Mouse (Mus musculus) liver, embryonic 13.5 days (tissue): ENCODE measurements around the gene Ntm. TPM values are rescaled to one million over a fixed set of nuclear protein-coding genes. Genes with fewer than 3 reads are reported as not detected.

Source experiments
- ATAC-seq: fragments of 200-750 bp; cut with Nextera tagmentation; 2 replicates; pipeline ENCODE4 v1.8.0; 2017; ENCODE audit warnings: low read depth, mild to moderate bottlenecking, moderate number of reproducible peaks, moderate library complexity
- DNase-seq: peaks from one replicate; pipeline ENCODE4 v3.0.0; 2022
- H3K27ac ChIP-seq: fragments of 300-500 bp; sonication (generic); 2 replicates; pipeline ENCODE4 v1.5.1; 2015; ENCODE audit warnings: moderate library complexity, mild to moderate bottlenecking, inconsistent platforms
- H3K27me3 ChIP-seq: fragments of 300-500 bp; sonication (generic); 2 replicates; pipeline ENCODE4 v1.6.1; 2015; ENCODE audit warnings: mild to moderate bottlenecking, inconsistent platforms
- H3K36me3 ChIP-seq: fragments of 300-500 bp; sonication (generic); 2 replicates; pipeline ENCODE4 v1.6.1; 2015; ENCODE audit warnings: mild to moderate bottlenecking, inconsistent platforms
- H3K4me1 ChIP-seq: fragments of 300-500 bp; sonication (generic); replicated peaks from 2 replicates; pipeline ENCODE4 v1.6.1; 2015; ENCODE audit warnings: inconsistent platforms
- H3K4me2 ChIP-seq: fragments of 300-500 bp; sonication (generic); 2 replicates; pipeline ENCODE4 v1.6.1; 2015; ENCODE audit warnings: inconsistent platforms, mild to moderate bottlenecking, moderate library complexity
- H3K4me3 ChIP-seq: fragments of 300-500 bp; sonication (generic); replicated peaks from 2 replicates; pipeline ENCODE4 v1.5.1; 2015; ENCODE audit warnings: mild to moderate bottlenecking, inconsistent platforms
- H3K9ac ChIP-seq: fragments of 300-500 bp; sonication (generic); 2 replicates; pipeline ENCODE4 v1.6.1; 2015; ENCODE audit warnings: mild to moderate bottlenecking, inconsistent platforms
- H3K9me3 ChIP-seq: fragments of 300-500 bp; sonication (generic); replicated peaks from 2 replicates; pipeline ENCODE4 v1.6.1; 2016; ENCODE audit warnings: inconsistent platforms
- WGBS: fragments of 180-500 bp; shearing (Covaris S2); methylation state at CpG from one replicate; pipeline ENCODE4 v1.1.7; 2015; ENCODE audit not compliant: insufficient replicate concordance; 5-methylcytosine and 5-hydroxymethylcytosine counted together
- polyA plus RNA-seq: library from polyadenylated mRNA; unstranded; fragments of >200 nt; fragmentation: Nextera tagmentation; extraction: Ambion mirVana; gene quantifications from 2 replicates; pipeline ENCODE4 v1.2.1, GENCODE M21; 2015

Gene Ntm
- polyA plus RNA-seq, 1 experiment from 2014 or later: 1.2 TPM

DNA sequence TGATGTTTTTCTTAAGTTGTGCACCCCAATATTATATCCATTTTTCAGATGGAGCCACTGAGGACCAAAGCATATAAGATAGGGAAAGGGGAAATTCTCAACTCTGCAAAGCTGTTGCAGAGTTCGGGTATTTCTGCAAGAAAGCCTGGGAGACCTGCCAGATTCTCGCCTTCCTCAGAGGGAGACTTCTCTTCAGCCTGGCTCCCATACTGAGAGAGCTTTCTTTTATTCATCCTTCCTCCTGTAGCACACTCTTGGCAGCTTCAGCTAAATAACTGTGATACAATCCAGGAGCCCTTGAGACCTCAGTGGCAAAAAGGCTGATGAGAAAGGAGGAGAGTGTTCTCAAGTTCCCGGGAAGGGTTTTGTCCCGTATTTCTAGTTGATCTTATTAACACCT is 365.3 kb downstream of the Ntm start:
- no peak for ATAC-seq
- Histone ChIP-seq H3K27ac (no peak overlapping the region), H3K4me3 (no peak overlapping the region), H3K4me1 (no peaks in the 10 kb centered on the region), H3K36me3 (no peaks in the 10 kb centered on the region), H3K9me3 (no peaks in the 10 kb centered on the region), H3K9ac (no peak overlapping the region), H3K4me2 (no peak overlapping the region), H3K27me3 (no peaks in the 10 kb centered on the region)
- 38% methylated on average over 4 of the region's 4 CpGs for WGBS
- DNase-seq: no peak

GRCm38 (mm10) chr9:29595321-29595720 is 367.6 kb downstream of the Ntm start:
- DNase-seq: no peak
- H3K27me3 ChIP-seq: no peaks in the 10 kb centered on the region
- no peak overlapping the region for H3K4me3 ChIP-seq
- H3K4me2 ChIP-seq: no peak overlapping the region
- no peak overlapping the region for H3K9ac ChIP-seq
- H3K4me1 ChIP-seq: no peaks in the 10 kb centered on the region
- no peaks in the 10 kb centered on the region for H3K9me3 ChIP-seq
- H3K27ac ChIP-seq: no peak overlapping the region
- WGBS: 66% methylated on average over 9 of the region's 9 CpGs
- no peak for ATAC-seq
- H3K36me3 ChIP-seq: no peaks in the 10 kb centered on the region

DNA sequence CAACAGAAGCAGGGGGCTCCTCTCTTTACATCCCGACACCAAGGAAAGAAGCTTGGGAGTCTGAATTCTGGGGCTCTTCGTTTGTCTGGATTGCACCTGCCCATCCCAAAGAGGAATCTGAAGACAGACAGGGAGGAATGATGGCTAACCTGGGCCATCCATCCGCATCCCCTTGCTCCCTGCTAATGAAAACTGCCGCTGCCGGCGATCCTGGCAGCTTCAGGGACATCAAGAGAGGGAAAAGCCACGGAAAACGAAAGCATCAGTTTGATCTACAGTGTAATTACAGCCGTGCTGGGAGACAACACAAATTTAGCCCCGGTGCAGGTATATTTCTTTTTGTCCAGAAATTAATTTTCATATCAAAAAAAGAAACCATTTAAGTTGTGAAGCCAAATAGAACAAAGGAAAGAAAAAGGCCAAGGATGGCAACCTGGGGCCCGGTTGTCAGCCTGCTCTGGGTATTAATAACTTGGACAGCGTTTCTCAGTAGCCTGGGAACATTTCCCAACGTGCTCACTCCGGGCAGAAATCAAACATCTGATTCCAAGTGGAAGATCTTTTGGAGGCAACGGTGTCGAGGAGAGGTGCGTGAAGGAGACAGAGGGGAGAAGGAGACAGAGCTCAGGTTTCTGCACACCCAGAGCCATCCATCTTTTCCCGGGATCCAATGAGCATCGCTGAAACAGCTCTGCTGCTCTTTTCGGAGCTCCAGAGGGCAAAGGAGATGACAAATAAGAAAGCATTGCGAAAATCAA is 368.2 kb downstream of the Ntm start:
- ATAC-seq (no peak), DNase-seq (no peak)
- H3K4me2 ChIP-seq: no peak overlapping the region
- H3K9me3 ChIP-seq: no peaks in the 10 kb centered on the region
- no peak overlapping the region for H3K27ac ChIP-seq
- no peaks in the 10 kb centered on the region for H3K4me1 ChIP-seq
- H3K36me3 ChIP-seq: no peaks in the 10 kb centered on the region
- WGBS: 70% methylated on average over 21 of the region's 21 CpGs
- H3K9ac ChIP-seq: no peak overlapping the region
- H3K4me3 ChIP-seq: no peak overlapping the region
- no peaks in the 10 kb centered on the region for H3K27me3 ChIP-seq

DNA sequence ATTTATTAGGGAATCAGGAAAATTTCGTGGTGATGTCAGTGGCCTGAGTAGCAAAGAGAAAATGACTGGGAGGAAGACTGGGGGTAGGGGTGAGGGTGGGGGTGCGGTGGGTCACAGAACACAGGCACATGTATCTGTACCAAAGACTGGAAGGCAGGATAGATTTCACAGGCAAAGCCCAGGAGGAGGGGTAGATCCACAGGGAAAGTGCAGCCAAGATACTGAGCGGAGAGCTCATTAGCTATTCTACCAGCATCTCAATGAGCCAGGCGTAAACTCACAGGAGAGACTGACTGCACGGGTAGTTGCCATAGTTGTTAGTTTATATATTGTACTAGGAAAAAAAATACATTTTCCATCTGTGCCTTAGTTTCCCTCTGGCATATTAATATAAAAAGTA is 375.6 kb downstream of the Ntm start:
- H3K4me3 ChIP-seq: no peak overlapping the region
- H3K27ac ChIP-seq: no peak overlapping the region
- 62% methylated on average over 5 of the region's 5 CpGs for WGBS
- H3K4me2 ChIP-seq: no peak overlapping the region
- no peaks in the 10 kb centered on the region for H3K4me1 ChIP-seq
- DNase-seq (no peak), ATAC-seq (no peak)
- no peaks in the 10 kb centered on the region for H3K36me3 ChIP-seq
- H3K27me3 ChIP-seq: no peaks in the 10 kb centered on the region
- no peak overlapping the region for H3K9ac ChIP-seq
- no peaks in the 10 kb centered on the region for H3K9me3 ChIP-seq

GRCm38 (mm10) chr9:29586381-29586770 is 376.6 kb downstream of the Ntm start:
- H3K4me1 ChIP-seq: no peaks in the 10 kb centered on the region
- H3K9ac ChIP-seq: no peak overlapping the region
- no peak overlapping the region for H3K4me2 ChIP-seq
- no peaks in the 10 kb centered on the region for H3K9me3 ChIP-seq
- 66% methylated on average over 10 of the region's 10 CpGs for WGBS
- ATAC-seq: no peak
- H3K27ac ChIP-seq: no peak overlapping the region
- H3K36me3 ChIP-seq: no peaks in the 10 kb centered on the region
- H3K27me3 ChIP-seq: no peaks in the 10 kb centered on the region
- DNase-seq: no peak
- H3K4me3 ChIP-seq: no peak overlapping the region

DNA sequence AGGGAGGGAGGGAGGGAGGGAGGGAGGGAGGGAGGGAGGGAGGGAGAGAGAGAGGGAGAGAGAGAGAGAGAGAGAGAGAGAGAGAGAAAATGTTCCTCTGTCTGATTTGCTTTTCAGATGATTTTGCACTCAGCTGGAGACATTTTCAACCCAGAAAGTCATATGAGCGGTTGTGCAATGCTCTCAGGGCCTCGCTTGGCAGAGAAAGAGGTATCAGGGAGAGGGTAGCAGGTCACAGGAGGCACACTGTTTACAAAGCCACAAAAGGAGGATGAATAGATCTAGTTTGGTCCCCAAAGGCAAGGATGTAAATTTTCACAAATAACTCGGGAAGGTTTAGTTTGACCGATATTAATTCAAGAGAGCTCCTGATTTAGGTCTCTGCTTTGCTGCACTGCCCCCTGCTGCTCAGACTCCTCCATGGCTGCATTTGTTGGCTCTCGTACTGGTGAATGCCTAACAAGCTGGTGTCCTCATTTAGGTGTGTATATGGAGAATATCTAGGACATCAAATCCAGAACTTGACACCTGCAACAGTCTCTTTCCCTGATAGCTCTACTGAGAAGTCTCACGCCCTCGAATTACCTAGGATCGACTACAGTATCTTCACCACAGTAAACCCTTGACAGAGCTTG is 377.1 kb downstream of the Ntm start:
- Histone ChIP-seq H3K9ac (no peak overlapping the region), H3K4me2 (no peak overlapping the region), H3K27ac (no peak overlapping the region), H3K36me3 (no peaks in the 10 kb centered on the region), H3K9me3 (no peaks in the 10 kb centered on the region), H3K27me3 (no peaks in the 10 kb centered on the region), H3K4me1 (no peaks in the 10 kb centered on the region), H3K4me3 (no peak overlapping the region)
- DNase-seq (no peak), ATAC-seq (no peak)
- 47% methylated on average over 8 of the region's 8 CpGs for WGBS

DNA sequence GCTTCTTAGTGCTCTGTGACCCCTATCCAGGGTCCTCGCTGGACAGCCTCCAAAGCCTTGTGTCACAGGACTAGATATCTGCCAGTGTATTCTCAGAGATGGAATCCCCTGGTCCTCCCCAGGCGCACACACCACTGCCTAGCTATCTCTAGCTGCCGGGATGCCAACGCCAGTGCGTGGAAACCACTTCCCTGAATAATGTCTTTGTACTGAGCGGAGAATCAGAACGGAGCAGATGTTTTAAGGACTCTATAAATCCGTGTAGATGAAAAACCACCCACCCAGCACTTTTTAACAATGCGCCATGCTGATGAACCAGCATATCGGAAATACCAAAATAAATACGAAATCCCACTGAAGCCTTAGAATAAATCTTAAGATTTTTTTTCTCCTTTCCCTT is 384.7 kb downstream of the Ntm start:
- no peaks in the 10 kb centered on the region for H3K9me3 ChIP-seq
- H3K4me1 ChIP-seq: no peaks in the 10 kb centered on the region
- H3K27ac ChIP-seq: no peak overlapping the region
- DNase-seq: no peak
- no peaks in the 10 kb centered on the region for H3K36me3 ChIP-seq
- no peak overlapping the region for H3K4me3 ChIP-seq
- no peak for ATAC-seq
- no peak overlapping the region for H3K9ac ChIP-seq
- H3K4me2 ChIP-seq: no peak overlapping the region
- WGBS: 64% methylated on average over 11 of the region's 11 CpGs
- no peaks in the 10 kb centered on the region for H3K27me3 ChIP-seq

- ATAC-seq: no peak
- Histone ChIP-seq H3K9ac (no peak overlapping the region), H3K4me1 (no peaks in the 10 kb centered on the region), H3K4me3 (no peak overlapping the region), H3K9me3 (no peaks in the 10 kb centered on the region), H3K27ac (no peak overlapping the region), H3K27me3 (no peaks in the 10 kb centered on the region), H3K36me3 (no peaks in the 10 kb centered on the region), H3K4me2 (no peak overlapping the region)
- DNase-seq: no peak
- WGBS: 56% methylated on average over 4 of the region's 4 CpGs
These were observed 386.8 kb downstream of the Ntm start for GRCm38 (mm10) chr9:29576051-29576533.

- Histone ChIP-seq H3K9ac (no peak overlapping the region), H3K4me2 (no peak overlapping the region), H3K27ac (no peak overlapping the region), H3K4me3 (no peak overlapping the region), H3K36me3 (no peaks in the 10 kb centered on the region), H3K27me3 (no peaks in the 10 kb centered on the region), H3K4me1 (no peaks in the 10 kb centered on the region), H3K9me3 (no peaks in the 10 kb centered on the region)
- no peak for DNase-seq
- WGBS: 51% methylated on average over 5 of the region's 5 CpGs
- ATAC-seq: no peak
These were observed 388.4 kb downstream of the Ntm start for GRCm38 (mm10) chr9:29574548-29574947.

DNA sequence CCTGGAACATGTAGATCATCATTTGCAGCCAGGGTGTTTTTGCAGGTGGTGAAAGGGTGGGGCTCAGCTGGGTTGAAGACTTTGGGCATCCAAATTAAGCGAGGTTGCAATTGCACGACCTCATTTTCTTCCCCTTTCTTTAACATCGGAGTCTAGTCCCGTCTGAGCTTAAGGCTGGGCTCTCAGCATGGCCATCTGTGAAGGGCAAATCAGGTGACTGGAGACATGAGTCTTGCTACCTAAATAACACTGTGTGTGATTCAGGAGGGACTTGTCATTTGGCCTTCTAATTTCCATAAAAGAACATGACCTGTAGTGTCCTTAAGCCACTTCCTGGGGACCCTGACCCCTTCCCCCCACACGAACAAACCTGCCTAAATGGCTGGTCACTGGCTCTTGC is 394.4 kb downstream of the Ntm start:
- no peak overlapping the region for H3K9ac ChIP-seq
- no peak overlapping the region for H3K27ac ChIP-seq
- H3K4me2 ChIP-seq: no peak overlapping the region
- H3K4me3 ChIP-seq: no peak overlapping the region
- H3K36me3 ChIP-seq: no peaks in the 10 kb centered on the region
- no peaks in the 10 kb centered on the region for H3K9me3 ChIP-seq
- no peak for DNase-seq
- no peak for ATAC-seq
- H3K4me1 ChIP-seq: no peaks in the 10 kb centered on the region
- WGBS: 44% methylated on average over 5 of the region's 5 CpGs
- H3K27me3 ChIP-seq: no peaks in the 10 kb centered on the region

DNA sequence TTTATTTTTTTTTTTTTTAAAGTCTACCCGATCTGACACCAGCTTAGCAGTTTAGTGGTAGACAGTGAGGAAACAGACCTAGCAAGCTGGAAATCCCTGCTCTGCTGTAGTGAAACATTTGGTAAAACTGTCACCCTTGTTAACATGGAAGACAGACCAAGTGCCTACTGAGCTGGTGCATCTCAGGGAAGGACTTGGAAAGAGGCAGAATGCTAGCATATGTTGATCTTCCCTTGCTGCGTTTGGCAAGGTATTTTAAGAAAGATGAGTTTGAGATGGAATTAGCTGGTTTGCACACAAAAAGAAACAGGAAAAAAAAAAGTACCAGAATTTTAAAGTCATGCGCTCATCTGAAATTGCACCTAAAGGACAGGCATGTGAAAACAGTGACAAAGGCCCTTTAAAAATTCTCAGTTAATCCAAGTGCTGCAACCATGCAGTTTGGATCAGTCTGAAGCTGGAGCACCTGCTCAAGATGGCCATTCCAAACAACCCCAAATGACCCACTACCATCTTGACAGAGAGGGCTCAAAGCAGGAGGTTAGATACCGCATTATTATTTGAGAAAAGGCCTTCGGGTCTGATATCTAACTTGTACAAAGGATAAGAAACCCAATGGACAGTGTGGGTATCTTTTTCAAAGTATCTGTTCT is 400.4 kb downstream of the Ntm start:
- H3K27me3 ChIP-seq: no peaks in the 10 kb centered on the region
- H3K4me1 ChIP-seq: no peaks in the 10 kb centered on the region
- no peak overlapping the region for H3K27ac ChIP-seq
- DNase-seq (no peak), ATAC-seq (no peak)
- 64% methylated on average over 5 of the region's 5 CpGs for WGBS
- no peaks in the 10 kb centered on the region for H3K9me3 ChIP-seq
- no peak overlapping the region for H3K4me3 ChIP-seq
- no peaks in the 10 kb centered on the region for H3K36me3 ChIP-seq
- no peak overlapping the region for H3K4me2 ChIP-seq
- no peak overlapping the region for H3K9ac ChIP-seq
